Mouse (Mus musculus) left cerebral cortex, postnatal 36 days (tissue): ENCODE measurements around the gene 4930470P17Rik. TPM values are rescaled to one million over a fixed set of nuclear protein-coding genes. Genes with fewer than 3 reads are reported as not detected.

Experiments used
- DNase-seq, 2 experiments: peaks; one replicate each; pipeline ENCODE4 v3.0.0; 2021 to 2022; ENCODE audit warnings: low spot score in 2 of 2, mixed read lengths in 1 of 2
- intact Hi-C: fragments of 180-260 bp; cut with DNase I; formaldehyde crosslinking; loops from one replicate; pipeline ENCODE4 v1.15.1; 2025
- total RNA-seq, 2 experiments: library from RNA; stranded (reverse); gene quantifications; 2 replicates each; pipeline ENCODE4 v1.2.3; 2021

Gene 4930470P17Rik
- total RNA-seq, 2 experiments from 2014 or later: not detected

- intact Hi-C loops: loop anchor here (5.0 kb wide), 1 partner anchor 51 kb away; no protein-coding TSS in a partner anchor
- DNase-seq: no peak
Measured at GRCm38 (mm10) chr2:170588369-170588900, 13.4 kb downstream of the 4930470P17Rik start.

- intact Hi-C loops: loop anchor here (5.0 kb wide), 1 partner anchor 47 kb away; no protein-coding TSS in a partner anchor
- DNase-seq: no peak
Measured at GRCm38 (mm10) chr2:170584678-170585077, 17.1 kb downstream of the 4930470P17Rik start.

GRCm38 (mm10) chr2:170579551-170579950 is 22.3 kb downstream of the 4930470P17Rik start:
- intact Hi-C loops: no loop called here
- peak; percentile 9 to 22 for DNase-seq

- no peak for DNase-seq
- intact Hi-C loops: no loop called here
Measured at GRCm38 (mm10) chr2:170578588-170578987, 23.2 kb downstream of the 4930470P17Rik start.

- intact Hi-C loops: no loop called here
- DNase-seq: no peak
Measured at GRCm38 (mm10) chr2:170577502-170577901, 24.3 kb downstream of the 4930470P17Rik start.

GRCm38 (mm10) chr2:170576077-170576476 is 25.7 kb downstream of the 4930470P17Rik start:
- DNase-seq: no peak
- intact Hi-C loops: no loop called here

GRCm38 (mm10) chr2:170564995-170565394 is 36.8 kb downstream of the 4930470P17Rik start:
- intact Hi-C loops: no loop called here
- no peak for DNase-seq

- intact Hi-C loops: no loop called here
- DNase-seq: no peak
Measured at GRCm38 (mm10) chr2:170563956-170564855, 37.6 kb downstream of the 4930470P17Rik start.

- no peak for DNase-seq
- intact Hi-C loops: no loop called here
Measured at GRCm38 (mm10) chr2:170552088-170552487, 49.7 kb downstream of the 4930470P17Rik start.

- no peak for DNase-seq
- intact Hi-C loops: no loop called here
Measured at GRCm38 (mm10) chr2:170550240-170550639, 51.6 kb downstream of the 4930470P17Rik start.

- no peak for DNase-seq
- intact Hi-C loops: no loop called here
Measured at GRCm38 (mm10) chr2:170549146-170549545, 52.7 kb downstream of the 4930470P17Rik start.

- intact Hi-C loops: no loop called here
- DNase-seq: no peak
Measured at GRCm38 (mm10) chr2:170548046-170548445, 53.8 kb downstream of the 4930470P17Rik start.

GRCm38 (mm10) chr2:170547526-170547925 is 54.3 kb downstream of the 4930470P17Rik start:
- intact Hi-C loops: no loop called here
- no peak for DNase-seq

- DNase-seq: no peak
- intact Hi-C loops: no loop called here
Measured at GRCm38 (mm10) chr2:170545745-170546144, 56.1 kb downstream of the 4930470P17Rik start.

GRCm38 (mm10) chr2:170544950-170545349 is 56.9 kb downstream of the 4930470P17Rik start:
- no peak for DNase-seq
- intact Hi-C loops: no loop called here

GRCm38 (mm10) chr2:170544159-170544558 is 57.7 kb downstream of the 4930470P17Rik start:
- no peak for DNase-seq
- intact Hi-C loops: no loop called here

GRCm38 (mm10) chr2:170543625-170544024 is 58.2 kb downstream of the 4930470P17Rik start:
- intact Hi-C loops: no loop called here
- DNase-seq: no peak

GRCm38 (mm10) chr2:170539211-170539610 is 62.6 kb downstream of the 4930470P17Rik start:
- intact Hi-C loops: loop anchor here (5.0 kb wide), 1 partner anchor 48 kb away; no protein-coding TSS in a partner anchor
- DNase-seq: peak; percentile 63 to 68

GRCm38 (mm10) chr2:170535841-170536240 is 66.0 kb downstream of the 4930470P17Rik start:
- DNase-seq: no peak
- intact Hi-C loops: loop anchor here (5.0 kb wide), 1 partner anchor 51 kb away; no protein-coding TSS in a partner anchor

- intact Hi-C loops: loop anchor here (5.0 kb wide), 1 partner anchor 53 kb away; no protein-coding TSS in a partner anchor
- DNase-seq: no peak
Measured at GRCm38 (mm10) chr2:170534803-170535174, 67.0 kb downstream of the 4930470P17Rik start.
